Mouse (Mus musculus): ENCODE measurements at regions not wholly inside any gene's neighbourhood (a gene's known extent, or its start where the extent isn't known, plus 50 kb on each side); places are given as distances from the start of the nearest gene placed in this dataset.
A peak's percentile ranks its signal among the peaks of the same experiment; 100 is the strongest.

GRCm38 (mm10) chr8:127721624-127722023 lies 636.8 kb upstream of the Nrp1 start:
- no peak overlapping the region for H3K9ac ChIP-seq (replicated peaks; ENCODE audit: low read length)
- ATAC-seq (replicated peaks; ENCODE audit: insufficient number of reproducible peaks, low FRiP score, low TSS enrichment, low read depth) = no peak
- H3K9me3 ChIP-seq (replicated peaks; ENCODE audit: control insufficient read depth, low read length) = no peaks in the 10 kb centered on the region
- no peaks in the 10 kb centered on the region for H3K4me1 ChIP-seq (ENCODE audit: control insufficient read depth, insufficient read depth, low read length)
- no peak overlapping the region for H3K27ac ChIP-seq (replicated peaks; ENCODE audit: low read depth, low read length)
- H3K4me2 ChIP-seq (ENCODE audit: low read depth, low read length) = no peak overlapping the region
- no peaks in the 10 kb centered on the region for H3K27me3 ChIP-seq (ENCODE audit: control insufficient read depth, insufficient read depth, low read length)
- H3K4me3 ChIP-seq (ENCODE audit: low read depth, low read length) = no peak overlapping the region
- DNase-seq (ENCODE audit: low spot score) = no peak
- H3K36me3 ChIP-seq (replicated peaks; ENCODE audit: control insufficient read depth, insufficient read depth, low read depth, low read length) = no peaks in the 10 kb centered on the region
- WGBS = 68% methylated on average over 1 of the region's 1 CpGs

- WGBS = 94% methylated on average over 3 of the region's 3 CpGs
- no peaks in the 10 kb centered on the region for H3K27me3 ChIP-seq (ENCODE audit: control insufficient read depth, insufficient read depth, low read length)
Observed at GRCm38 (mm10) chr8:127734059-127734458, 624.3 kb upstream of the Nrp1 start.

GRCm38 (mm10) chr8:127742236-127742635 lies 616.2 kb upstream of the Nrp1 start:
- H3K27me3 ChIP-seq (ENCODE audit: control insufficient read depth, insufficient read depth, low read length) = no peaks in the 10 kb centered on the region
- 69% methylated on average over 6 of the region's 6 CpGs for whole genome bisulfite sequencing
- no peaks in the 10 kb centered on the region for H3K4me1 ChIP-seq (ENCODE audit: control insufficient read depth, insufficient read depth, low read length)
- no peaks in the 10 kb centered on the region for H3K9me3 ChIP-seq (replicated peaks; ENCODE audit: control insufficient read depth, low read length)
- H3K9ac ChIP-seq (replicated peaks; ENCODE audit: low read length) = no peak overlapping the region
- no peak for DNase-seq (ENCODE audit: low spot score)
- H3K4me3 ChIP-seq (ENCODE audit: low read depth, low read length) = no peak overlapping the region
- no peak overlapping the region for H3K4me2 ChIP-seq (ENCODE audit: low read depth, low read length)
- ATAC-seq (replicated peaks; ENCODE audit: insufficient number of reproducible peaks, low FRiP score, low TSS enrichment, low read depth) = no peak
- no peak overlapping the region for H3K27ac ChIP-seq (replicated peaks; ENCODE audit: low read depth, low read length)
- no peaks in the 10 kb centered on the region for H3K36me3 ChIP-seq (replicated peaks; ENCODE audit: control insufficient read depth, insufficient read depth, low read depth, low read length)

More at GRCm38 (mm10) chr8:127734059-127734458, 624.3 kb upstream of the Nrp1 start:
- no peaks in the 10 kb centered on the region for H3K4me1 ChIP-seq (ENCODE audit: control insufficient read depth, insufficient read depth, low read length)
- H3K4me2 ChIP-seq (ENCODE audit: low read depth, low read length) = no peak overlapping the region
- no peak overlapping the region for H3K27ac ChIP-seq (replicated peaks; ENCODE audit: low read depth, low read length)
- ATAC-seq (replicated peaks; ENCODE audit: insufficient number of reproducible peaks, low FRiP score, low TSS enrichment, low read depth) = no peak
- H3K36me3 ChIP-seq (replicated peaks; ENCODE audit: control insufficient read depth, insufficient read depth, low read depth, low read length) = no peaks in the 10 kb centered on the region
- DNase-seq (ENCODE audit: low spot score) = no peak
- no peak overlapping the region for H3K9ac ChIP-seq (replicated peaks; ENCODE audit: low read length)
- H3K4me3 ChIP-seq (ENCODE audit: low read depth, low read length) = no peak overlapping the region
- H3K9me3 ChIP-seq (replicated peaks; ENCODE audit: control insufficient read depth, low read length) = no peaks in the 10 kb centered on the region

GRCm38 (mm10) chr8:127745221-127745620 lies 613.2 kb upstream of the Nrp1 start:
- H3K27ac ChIP-seq (replicated peaks; ENCODE audit: low read depth, low read length) = no peak overlapping the region
- H3K36me3 ChIP-seq (replicated peaks; ENCODE audit: control insufficient read depth, insufficient read depth, low read depth, low read length) = no peaks in the 10 kb centered on the region
- H3K9me3 ChIP-seq (replicated peaks; ENCODE audit: control insufficient read depth, low read length) = no peaks in the 10 kb centered on the region
- ATAC-seq (replicated peaks; ENCODE audit: insufficient number of reproducible peaks, low FRiP score, low TSS enrichment, low read depth) (no peak), DNase-seq (ENCODE audit: low spot score) (no peak)
- H3K4me3 ChIP-seq (ENCODE audit: low read depth, low read length) = no peak overlapping the region
- 89% methylated on average over 4 of the region's 4 CpGs for WGBS
- no peaks in the 10 kb centered on the region for H3K4me1 ChIP-seq (ENCODE audit: control insufficient read depth, insufficient read depth, low read length)
- no peak overlapping the region for H3K9ac ChIP-seq (replicated peaks; ENCODE audit: low read length)
- H3K4me2 ChIP-seq (ENCODE audit: low read depth, low read length) = no peak overlapping the region
- no peaks in the 10 kb centered on the region for H3K27me3 ChIP-seq (ENCODE audit: control insufficient read depth, insufficient read depth, low read length)

- Histone ChIP-seq H3K9me3 (replicated peaks; ENCODE audit: control insufficient read depth, low read length) (no peaks in the 10 kb centered on the region), H3K9ac (replicated peaks; ENCODE audit: low read length) (no peak overlapping the region), H3K4me3 (ENCODE audit: low read depth, low read length) (no peak overlapping the region), H3K4me2 (ENCODE audit: low read depth, low read length) (no peak overlapping the region), H3K27me3 (ENCODE audit: control insufficient read depth, insufficient read depth, low read length) (no peaks in the 10 kb centered on the region), H3K4me1 (ENCODE audit: control insufficient read depth, insufficient read depth, low read length) (no peaks in the 10 kb centered on the region), H3K27ac (replicated peaks; ENCODE audit: low read depth, low read length) (no peak overlapping the region), H3K36me3 (replicated peaks; ENCODE audit: control insufficient read depth, insufficient read depth, low read depth, low read length) (no peaks in the 10 kb centered on the region)
- no peak for DNase-seq (ENCODE audit: low spot score)
- 59% methylated on average over 8 of the region's 8 CpGs for WGBS
- ATAC-seq (replicated peaks; ENCODE audit: insufficient number of reproducible peaks, low FRiP score, low TSS enrichment, low read depth) = no peak
Observed at GRCm38 (mm10) chr8:127746456-127746855, 611.9 kb upstream of the Nrp1 start.

- Histone ChIP-seq H3K9ac (replicated peaks; ENCODE audit: low read length) (no peak overlapping the region), H3K36me3 (replicated peaks; ENCODE audit: control insufficient read depth, insufficient read depth, low read depth, low read length) (no peaks in the 10 kb centered on the region), H3K27ac (replicated peaks; ENCODE audit: low read depth, low read length) (no peak overlapping the region), H3K4me1 (ENCODE audit: control insufficient read depth, insufficient read depth, low read length) (no peaks in the 10 kb centered on the region), H3K4me3 (ENCODE audit: low read depth, low read length) (no peak overlapping the region), H3K27me3 (ENCODE audit: control insufficient read depth, insufficient read depth, low read length) (no peaks in the 10 kb centered on the region), H3K9me3 (replicated peaks; ENCODE audit: control insufficient read depth, low read length) (no peaks in the 10 kb centered on the region), H3K4me2 (ENCODE audit: low read depth, low read length) (no peak overlapping the region)
- DNase-seq (ENCODE audit: low spot score) (no peak), ATAC-seq (replicated peaks; ENCODE audit: insufficient number of reproducible peaks, low FRiP score, low TSS enrichment, low read depth) (no peak)
- WGBS = 80% methylated on average over 5 of the region's 5 CpGs
Observed at GRCm38 (mm10) chr8:127752871-127753270, 605.5 kb upstream of the Nrp1 start.

- H3K4me2 ChIP-seq (ENCODE audit: low read depth, low read length) = no peak overlapping the region
- no peak overlapping the region for H3K4me3 ChIP-seq (ENCODE audit: low read depth, low read length)
- no peaks in the 10 kb centered on the region for H3K9me3 ChIP-seq (replicated peaks; ENCODE audit: control insufficient read depth, low read length)
- H3K27ac ChIP-seq (replicated peaks; ENCODE audit: low read depth, low read length) = no peak overlapping the region
- H3K27me3 ChIP-seq (ENCODE audit: control insufficient read depth, insufficient read depth, low read length) = no peaks in the 10 kb centered on the region
- H3K9ac ChIP-seq (replicated peaks; ENCODE audit: low read length) = no peak overlapping the region
- H3K4me1 ChIP-seq (ENCODE audit: control insufficient read depth, insufficient read depth, low read length) = no peaks in the 10 kb centered on the region
- ATAC-seq (replicated peaks; ENCODE audit: insufficient number of reproducible peaks, low FRiP score, low TSS enrichment, low read depth) (peak; percentile 44; the same call in 1 of the 2 replicates), DNase-seq (ENCODE audit: low spot score) (no peak)
- no peaks in the 10 kb centered on the region for H3K36me3 ChIP-seq (replicated peaks; ENCODE audit: control insufficient read depth, insufficient read depth, low read depth, low read length)
- 92% methylated on average over 5 of the region's 5 CpGs for WGBS
Observed at GRCm38 (mm10) chr8:127753793-127754565, 604.4 kb upstream of the Nrp1 start.

GRCm38 (mm10) chr8:127757396-127757795 lies 601.0 kb upstream of the Nrp1 start:
- DNase-seq (ENCODE audit: low spot score) (no peak), ATAC-seq (replicated peaks; ENCODE audit: insufficient number of reproducible peaks, low FRiP score, low TSS enrichment, low read depth) (no peak)
- WGBS = 73% methylated on average over 2 of the region's 2 CpGs
- no peaks in the 10 kb centered on the region for H3K36me3 ChIP-seq (replicated peaks; ENCODE audit: control insufficient read depth, insufficient read depth, low read depth, low read length)
- no peak overlapping the region for H3K9ac ChIP-seq (replicated peaks; ENCODE audit: low read length)
- no peak overlapping the region for H3K27ac ChIP-seq (replicated peaks; ENCODE audit: low read depth, low read length)
- no peak overlapping the region for H3K4me2 ChIP-seq (ENCODE audit: low read depth, low read length)
- H3K4me3 ChIP-seq (ENCODE audit: low read depth, low read length) = no peak overlapping the region
- H3K27me3 ChIP-seq (ENCODE audit: control insufficient read depth, insufficient read depth, low read length) = no peaks in the 10 kb centered on the region
- no peaks in the 10 kb centered on the region for H3K4me1 ChIP-seq (ENCODE audit: control insufficient read depth, insufficient read depth, low read length)
- no peaks in the 10 kb centered on the region for H3K9me3 ChIP-seq (replicated peaks; ENCODE audit: control insufficient read depth, low read length)
